Mouse (Mus musculus) spleen, adult 2 months (tissue): ENCODE data around the gene Gm42906.

Experiments used
- CTCF ChIP-seq: fragments of 200-500 bp; IDR thresholded peaks from 2 replicates; pipeline ENCODE4 v1.5.1; 2011; ENCODE audit warnings: mild to moderate bottlenecking, inconsistent platforms; ENCODE audit not compliant: insufficient read depth, insufficient read length, insufficient replicate concordance; ENCODE audit errors: extremely low read depth
- POLR2A ChIP-seq: fragments of 200-500 bp; IDR thresholded peaks from 2 replicates; pipeline ENCODE4 v1.6.1; 2011; ENCODE audit warnings: low read depth, low read length, inconsistent platforms

GRCm38 (mm10) chr5:151168191-151168590 lies 259.8 kb downstream of the Gm42906 start:
- TF ChIP-seq CTCF (no peak), POLR2A (no peak)
